Mouse (Mus musculus): ENCODE results near the gene Tob1.

- TF ChIP-seq CTCF (IDR thresholded peaks at IDR 0.05; ENCODE audit: low read depth) (no peak), EP300 (IDR thresholded peaks at IDR 0.05; ENCODE audit: low read depth) (no peak)
Observed at GRCm38 (mm10) chr11:94211651-94212488, 616 bp downstream of the Tob1 start.

All from liver, postnatal 0 days (tissue).